Mouse (Mus musculus): ENCODE data around the gene Spred2. TPM values are rescaled to one million over a fixed set of nuclear protein-coding genes. Genes with fewer than 3 reads are reported as not detected.

Spred2 gene
- polyA plus RNA-seq, 2 experiments = 8.5 to 25.4 TPM

DNA sequence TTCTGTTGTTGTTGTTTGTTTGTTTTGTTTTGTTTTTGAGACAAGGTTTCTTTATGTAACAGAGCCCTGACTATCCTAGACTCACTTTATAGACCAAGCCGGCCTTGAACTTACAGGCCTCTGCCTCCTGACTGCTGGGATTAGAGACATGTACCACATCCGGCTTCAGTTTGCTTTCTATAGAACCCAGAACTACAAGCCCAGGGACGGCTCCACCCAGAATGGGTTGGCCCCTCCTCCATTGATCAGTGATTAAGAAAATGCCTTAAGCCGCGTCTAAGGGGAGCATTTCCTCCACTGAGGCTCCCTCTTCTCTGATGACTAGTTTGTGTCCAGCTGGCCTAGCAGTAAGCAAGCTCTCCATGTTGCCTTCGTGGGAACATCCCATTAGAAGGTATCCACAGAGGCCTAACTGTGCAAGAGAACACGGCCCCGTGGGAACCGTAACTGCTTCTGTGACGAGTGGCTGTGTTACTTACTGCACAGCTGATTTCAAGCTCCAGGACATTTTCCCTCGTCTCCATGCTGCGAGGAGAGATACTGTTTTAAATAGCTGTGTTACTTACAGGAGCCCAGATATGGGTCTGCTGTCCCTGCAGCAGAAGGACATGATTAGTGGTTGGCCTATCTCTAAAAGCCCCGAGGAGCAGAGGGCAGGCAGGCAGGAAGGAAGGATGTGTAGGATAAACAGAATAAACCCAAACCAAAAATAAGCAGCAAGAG, 128.8 kb downstream of the Spred2 start:
- DNase-seq (ENCODE audit: low spot score) = no peak
- no peak overlapping the region for H3K27ac ChIP-seq (replicated peaks; ENCODE audit: low read depth, low read length)
- ATAC-seq (ENCODE audit: low FRiP score, low read depth) = peak; percentile 57; the same call in 1 of the 2 replicates

DNA sequence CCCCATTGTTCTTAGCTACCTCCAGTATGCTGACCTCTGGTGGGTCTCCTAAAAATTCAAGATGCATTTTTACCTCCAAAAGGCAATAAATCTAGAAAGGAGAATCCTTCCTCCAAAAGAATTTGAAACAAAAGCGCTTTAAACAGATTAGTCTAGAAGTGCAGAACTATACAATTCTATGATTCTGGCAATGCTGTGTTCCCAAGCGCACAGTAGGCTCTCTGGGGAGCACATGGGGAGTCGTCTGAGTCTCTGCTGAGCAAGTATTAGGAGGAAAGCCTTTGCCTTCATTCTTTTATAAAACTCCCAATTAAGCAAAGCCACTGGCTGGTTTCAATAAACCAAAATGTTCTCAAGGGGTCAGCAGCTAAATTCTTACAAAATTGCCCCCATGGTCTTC, 129.8 kb downstream of the Spred2 start:
- no peak for ATAC-seq (ENCODE audit: low FRiP score, low read depth)
- Histone ChIP-seq H3K4me2 (replicated peaks; ENCODE audit: low read depth, low read length, severe bottlenecking) (no peak overlapping the region), H3K4me3 (replicated peaks; ENCODE audit: low read length) (no peak overlapping the region), H3K9me3 (ENCODE audit: control insufficient read depth, low read length) (no peaks in the 10 kb centered on the region), H3K27me3 (ENCODE audit: control insufficient read depth, insufficient read depth, low read length) (no peaks in the 10 kb centered on the region), H3K9ac (ENCODE audit: low read depth, low read length, severe bottlenecking) (no peak overlapping the region), H3K36me3 (ENCODE audit: control insufficient read depth, insufficient read depth, low read length) (peaks cover 23% of the 10 kb centered on the region), H3K4me1 (ENCODE audit: control insufficient read depth, insufficient read depth, low read length) (no peaks in the 10 kb centered on the region), H3K27ac (replicated peaks; ENCODE audit: low read depth, low read length) (no peak overlapping the region)
- WGBS = 53% methylated on average over 3 of the region's 3 CpGs
- no peak for DNase-seq (ENCODE audit: low spot score)
- TF ChIP-seq POLR2A (IDR thresholded peaks at IDR 0.05; ENCODE audit: borderline replicate concordance, extremely low read depth, insufficient read depth, insufficient read length) = no peak

More for the DNA sequence above, 128.8 kb downstream of the Spred2 start:
- Histone ChIP-seq H3K36me3 (ENCODE audit: control insufficient read depth, insufficient read depth, low read length) (peaks cover 14% of the 10 kb centered on the region), H3K27me3 (ENCODE audit: control insufficient read depth, insufficient read depth, low read length) (no peaks in the 10 kb centered on the region), H3K4me2 (replicated peaks; ENCODE audit: low read depth, low read length, severe bottlenecking) (no peak overlapping the region), H3K4me3 (replicated peaks; ENCODE audit: low read length) (no peak overlapping the region), H3K9ac (ENCODE audit: low read depth, low read length, severe bottlenecking) (no peak overlapping the region), H3K9me3 (ENCODE audit: control insufficient read depth, low read length) (no peaks in the 10 kb centered on the region), H3K4me1 (ENCODE audit: control insufficient read depth, insufficient read depth, low read length) (no peaks in the 10 kb centered on the region)
- 58% methylated on average over 13 of the region's 13 CpGs for WGBS
- no peak for TF ChIP-seq POLR2A (IDR thresholded peaks at IDR 0.05; ENCODE audit: borderline replicate concordance, extremely low read depth, insufficient read depth, insufficient read length)

DNA sequence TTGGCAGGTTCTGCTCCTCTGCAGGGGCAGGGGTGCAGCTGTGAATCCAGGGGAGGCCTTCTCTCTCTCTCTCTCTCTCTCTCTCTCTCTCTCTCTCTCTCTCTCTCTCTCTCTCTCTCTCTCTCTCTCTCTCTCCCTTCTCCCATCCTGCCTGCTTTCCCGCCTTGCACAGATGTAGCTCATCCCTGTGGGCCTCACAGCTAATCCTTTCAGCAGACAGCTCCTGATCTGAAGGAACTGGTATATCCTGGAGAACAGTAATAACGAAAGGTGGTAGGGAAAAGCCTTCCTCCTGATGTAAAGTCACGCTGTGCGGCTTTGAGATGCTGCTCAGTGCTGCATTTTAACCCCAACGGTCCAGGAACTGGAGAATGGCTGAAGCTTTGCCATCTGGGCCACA, 130.4 kb downstream of the Spred2 start:
- no peak overlapping the region for H3K4me3 ChIP-seq (replicated peaks; ENCODE audit: low read length)
- H3K36me3 ChIP-seq (ENCODE audit: control insufficient read depth, insufficient read depth, low read length) = peaks cover 29% of the 10 kb centered on the region
- H3K9ac ChIP-seq (ENCODE audit: low read depth, low read length, severe bottlenecking) = no peak overlapping the region
- no peak overlapping the region for H3K4me2 ChIP-seq (replicated peaks; ENCODE audit: low read depth, low read length, severe bottlenecking)
- no peaks in the 10 kb centered on the region for H3K9me3 ChIP-seq (ENCODE audit: control insufficient read depth, low read length)
- TF ChIP-seq POLR2A (IDR thresholded peaks at IDR 0.05; ENCODE audit: borderline replicate concordance, extremely low read depth, insufficient read depth, insufficient read length) = no peak
- 33% methylated on average over 5 of the region's 5 CpGs for WGBS
- ATAC-seq (ENCODE audit: low FRiP score, low read depth) (no peak), DNase-seq (ENCODE audit: low spot score) (no peak)
- H3K4me1 ChIP-seq (ENCODE audit: control insufficient read depth, insufficient read depth, low read length) = no peaks in the 10 kb centered on the region
- H3K27ac ChIP-seq (replicated peaks; ENCODE audit: low read depth, low read length) = no peak overlapping the region
- H3K27me3 ChIP-seq (ENCODE audit: control insufficient read depth, insufficient read depth, low read length) = no peaks in the 10 kb centered on the region

DNA sequence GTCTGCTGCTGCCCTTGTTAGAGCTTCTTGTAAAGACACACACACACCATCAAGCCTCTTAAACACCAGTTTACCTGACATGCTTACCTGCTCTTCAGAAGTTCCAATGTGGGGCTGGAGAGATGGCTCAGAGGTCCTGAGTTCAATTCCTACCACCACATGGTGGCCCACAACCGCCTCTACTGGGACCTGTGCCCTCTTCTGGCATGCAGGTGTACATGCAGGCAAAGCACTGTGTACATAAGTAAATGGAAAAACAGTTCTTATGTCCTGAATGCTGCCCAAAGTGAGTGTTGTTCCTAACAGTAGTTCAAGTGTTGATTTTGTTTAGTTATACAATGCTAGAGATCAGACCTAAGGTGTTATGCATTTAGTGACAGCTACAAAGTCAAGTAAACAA, 132.0 kb downstream of the Spred2 start:
- 89% methylated on average over 1 of the region's 1 CpGs for WGBS
- H3K36me3 ChIP-seq (ENCODE audit: control insufficient read depth, insufficient read depth, low read length) = peaks cover 44% of the 10 kb centered on the region
- no peaks in the 10 kb centered on the region for H3K9me3 ChIP-seq (ENCODE audit: control insufficient read depth, low read length)
- no peak overlapping the region for H3K9ac ChIP-seq (ENCODE audit: low read depth, low read length, severe bottlenecking)
- H3K27me3 ChIP-seq (ENCODE audit: control insufficient read depth, insufficient read depth, low read length) = no peaks in the 10 kb centered on the region
- no peak overlapping the region for H3K27ac ChIP-seq (replicated peaks; ENCODE audit: low read depth, low read length)
- H3K4me3 ChIP-seq (replicated peaks; ENCODE audit: low read length) = no peak overlapping the region
- H3K4me2 ChIP-seq (replicated peaks; ENCODE audit: low read depth, low read length, severe bottlenecking) = no peak overlapping the region
- no peaks in the 10 kb centered on the region for H3K4me1 ChIP-seq (ENCODE audit: control insufficient read depth, insufficient read depth, low read length)
- TF ChIP-seq POLR2A (IDR thresholded peaks at IDR 0.05; ENCODE audit: borderline replicate concordance, extremely low read depth, insufficient read depth, insufficient read length) = no peak
- ATAC-seq (ENCODE audit: low FRiP score, low read depth) = no peak
- no peak for DNase-seq (ENCODE audit: low spot score)

DNA sequence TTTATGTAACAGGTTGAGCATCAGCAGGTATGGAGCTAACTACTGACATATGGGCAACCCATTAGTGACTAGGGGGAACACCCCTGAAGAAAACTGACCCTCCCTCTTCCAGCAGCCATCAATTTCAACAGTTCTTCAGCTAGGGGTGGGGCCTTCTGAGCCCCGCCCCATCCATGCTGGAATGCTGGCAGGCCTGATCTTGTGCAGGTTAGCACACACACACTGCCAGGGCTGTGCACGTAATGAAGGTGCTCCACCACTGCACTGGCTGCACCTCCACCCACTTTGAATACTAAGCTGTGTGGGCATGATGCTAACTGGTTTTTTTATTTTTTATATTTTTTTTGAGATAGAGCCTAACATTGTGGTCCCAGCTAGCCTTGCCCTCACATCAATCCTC, 133.3 kb downstream of the Spred2 start:
- no peak for DNase-seq (ENCODE audit: low spot score)
- H3K27ac ChIP-seq (replicated peaks; ENCODE audit: low read depth, low read length) = no peak overlapping the region
- no peak for TF ChIP-seq POLR2A (IDR thresholded peaks at IDR 0.05; ENCODE audit: borderline replicate concordance, extremely low read depth, insufficient read depth, insufficient read length)
- no peaks in the 10 kb centered on the region for H3K4me1 ChIP-seq (ENCODE audit: control insufficient read depth, insufficient read depth, low read length)
- no peak overlapping the region for H3K4me3 ChIP-seq (replicated peaks; ENCODE audit: low read length)
- H3K9ac ChIP-seq (ENCODE audit: low read depth, low read length, severe bottlenecking) = no peak overlapping the region
- H3K27me3 ChIP-seq (ENCODE audit: control insufficient read depth, insufficient read depth, low read length) = no peaks in the 10 kb centered on the region
- WGBS = 87% methylated on average over 2 of the region's 2 CpGs
- ATAC-seq (ENCODE audit: low FRiP score, low read depth) = no peak
- no peak overlapping the region for H3K4me2 ChIP-seq (replicated peaks; ENCODE audit: low read depth, low read length, severe bottlenecking)
- no peaks in the 10 kb centered on the region for H3K9me3 ChIP-seq (ENCODE audit: control insufficient read depth, low read length)
- peaks cover 48% of the 10 kb centered on the region for H3K36me3 ChIP-seq (ENCODE audit: control insufficient read depth, insufficient read depth, low read length)

Data from limb, embryonic 14.5 days (tissue).